Mouse (Mus musculus) hindbrain, embryonic 12.5 days (tissue): ENCODE measurements around the gene Trpm1. TPM values are rescaled to one million over a fixed set of nuclear protein-coding genes. Genes with fewer than 3 reads are reported as not detected.

Experiments
- ATAC-seq: fragments of 200-750 bp; cut with Nextera tagmentation; 2 replicates; pipeline ENCODE4 v1.8.0; 2017; ENCODE audit warnings: moderate TSS enrichment; ENCODE audit not compliant: low FRiP score
- H3K27ac ChIP-seq: fragments of 300-500 bp; sonication (generic); 2 replicates; pipeline ENCODE4 v1.5.1; 2016; ENCODE audit warnings: mild to moderate bottlenecking
- H3K27me3 ChIP-seq: fragments of 300-500 bp; sonication (generic); 2 replicates; pipeline ENCODE4 v1.6.1; 2016; ENCODE audit warnings: mild to moderate bottlenecking
- H3K36me3 ChIP-seq: fragments of 300-500 bp; sonication (generic); 2 replicates; pipeline ENCODE4 v1.6.1; 2016; ENCODE audit warnings: mild to moderate bottlenecking
- H3K4me1 ChIP-seq: fragments of 300-500 bp; sonication (generic); 2 replicates; pipeline ENCODE4 v1.6.1; 2016
- H3K4me2 ChIP-seq: fragments of 300-500 bp; sonication (generic); replicated peaks from 2 replicates; pipeline ENCODE4 v1.6.1; 2016; ENCODE audit warnings: mild to moderate bottlenecking
- H3K4me3 ChIP-seq: fragments of 300-500 bp; sonication (generic); 2 replicates; pipeline ENCODE4 v1.5.1; 2016; ENCODE audit warnings: mild to moderate bottlenecking
- H3K9ac ChIP-seq: fragments of 300-500 bp; sonication (generic); 2 replicates; pipeline ENCODE4 v1.6.1; 2016; ENCODE audit warnings: mild to moderate bottlenecking, moderate library complexity
- H3K9me3 ChIP-seq: fragments of 300-500 bp; sonication (generic); replicated peaks from 2 replicates; pipeline ENCODE4 v1.6.1; 2016; ENCODE audit warnings: mild to moderate bottlenecking
- WGBS: fragments of 180-500 bp; shearing (Covaris S2); methylation state at CpG from one replicate; pipeline ENCODE4 v1.1.7; 2016; 5-methylcytosine and 5-hydroxymethylcytosine counted together
- polyA plus RNA-seq: library from polyadenylated mRNA; unstranded; fragments of >200 nt; fragmentation: Nextera tagmentation; extraction: Ambion mirVana; gene quantifications from 2 replicates; pipeline ENCODE4 v1.2.1, GENCODE M21; 2016

Trpm1 gene
- polyA plus RNA-seq, 1 experiment from 2014 or later = 0.43 TPM

- ATAC-seq = no peak
Observed at GRCm38 (mm10) chr7:64179310-64179709, 25.7 kb downstream of the Trpm1 start.

GRCm38 (mm10) chr7:64185203-64185931, 31.7 kb downstream of the Trpm1 start:
- Histone ChIP-seq H3K27me3 (0 out of 2 replicates have a peak, but pooled peaks cover 3% of the 10 kb centered on the region), H3K9ac (no peak overlapping the region), H3K27ac (no peak overlapping the region), H3K4me3 (no peak overlapping the region), H3K36me3 (no peaks in the 10 kb centered on the region), H3K4me1 (peaks cover 9% of the 10 kb centered on the region), H3K4me2 (no peak overlapping the region), H3K9me3 (no peaks in the 10 kb centered on the region)
- WGBS = 34% methylated on average over 10 of the region's 10 CpGs
- ATAC-seq = 0 out of 2 replicates have a peak, but pooled peaks have one; percentile 22

More at GRCm38 (mm10) chr7:64179310-64179709, 25.7 kb downstream of the Trpm1 start:
- Histone ChIP-seq H3K27ac (no peak overlapping the region), H3K36me3 (no peaks in the 10 kb centered on the region), H3K9ac (no peak overlapping the region), H3K4me2 (no peak overlapping the region), H3K27me3 (no peaks in the 10 kb centered on the region), H3K9me3 (no peaks in the 10 kb centered on the region), H3K4me1 (no peaks in the 10 kb centered on the region), H3K4me3 (no peak overlapping the region)
- 82% methylated on average over 4 of the region's 4 CpGs for WGBS

- H3K27ac ChIP-seq = no peak overlapping the region
- peaks cover 9% of the 10 kb centered on the region for H3K4me1 ChIP-seq
- no peaks in the 10 kb centered on the region for H3K9me3 ChIP-seq
- no peak for ATAC-seq
- 0 out of 2 replicates have a peak, but pooled peaks cover 3% of the 10 kb centered on the region for H3K27me3 ChIP-seq
- H3K9ac ChIP-seq = no peak overlapping the region
- no peak overlapping the region for H3K4me2 ChIP-seq
- 82% methylated on average over 3 of the region's 3 CpGs for WGBS
- no peak overlapping the region for H3K4me3 ChIP-seq
- H3K36me3 ChIP-seq = no peaks in the 10 kb centered on the region
Observed at GRCm38 (mm10) chr7:64185932-64186312, 32.3 kb downstream of the Trpm1 start.

GRCm38 (mm10) chr7:64192261-64192943, 38.8 kb downstream of the Trpm1 start:
- ATAC-seq = no peak
- Histone ChIP-seq H3K36me3 (no peaks in the 10 kb centered on the region), H3K4me2 (no peak overlapping the region), H3K9ac (no peak overlapping the region), H3K4me3 (no peak overlapping the region), H3K27ac (no peak overlapping the region), H3K4me1 (peaks cover 16% of the 10 kb centered on the region), H3K9me3 (no peaks in the 10 kb centered on the region), H3K27me3 (no peaks in the 10 kb centered on the region)
- 70% methylated on average over 14 of the region's 14 CpGs for WGBS

- H3K4me3 ChIP-seq = no peak overlapping the region
- WGBS = 49% methylated on average over 5 of the region's 5 CpGs
- no peak overlapping the region for H3K9ac ChIP-seq
- peaks cover 16% of the 10 kb centered on the region for H3K4me1 ChIP-seq
- H3K4me2 ChIP-seq = no peak overlapping the region
- H3K9me3 ChIP-seq = no peaks in the 10 kb centered on the region
- H3K27me3 ChIP-seq = no peaks in the 10 kb centered on the region
- no peak overlapping the region for H3K27ac ChIP-seq
- H3K36me3 ChIP-seq = no peaks in the 10 kb centered on the region
- ATAC-seq = peak; percentile 32; the same call in 1 of the 2 replicates
Observed at GRCm38 (mm10) chr7:64193476-64193875, 39.8 kb downstream of the Trpm1 start.

- no peak for ATAC-seq
- Histone ChIP-seq H3K4me3 (no peak overlapping the region), H3K9me3 (no peaks in the 10 kb centered on the region), H3K36me3 (no peaks in the 10 kb centered on the region), H3K27ac (no peak overlapping the region), H3K9ac (no peak overlapping the region), H3K27me3 (no peaks in the 10 kb centered on the region), H3K4me2 (no peak overlapping the region), H3K4me1 (peaks cover 16% of the 10 kb centered on the region)
- WGBS = 82% methylated on average over 3 of the region's 3 CpGs
Observed at GRCm38 (mm10) chr7:64196114-64196513, 42.5 kb downstream of the Trpm1 start.

GRCm38 (mm10) chr7:64208700-64209099, 55.1 kb downstream of the Trpm1 start:
- H3K27me3 ChIP-seq = no peaks in the 10 kb centered on the region
- H3K36me3 ChIP-seq = no peaks in the 10 kb centered on the region
- ATAC-seq = no peak
- H3K4me2 ChIP-seq = no peak overlapping the region
- H3K9ac ChIP-seq = no peak overlapping the region
- H3K4me3 ChIP-seq = no peak overlapping the region
- 77% methylated on average over 5 of the region's 5 CpGs for WGBS
- no peak overlapping the region for H3K27ac ChIP-seq
- no peaks in the 10 kb centered on the region for H3K4me1 ChIP-seq
- no peaks in the 10 kb centered on the region for H3K9me3 ChIP-seq

- H3K27me3 ChIP-seq = no peaks in the 10 kb centered on the region
- no peak overlapping the region for H3K9ac ChIP-seq
- no peak for ATAC-seq
- H3K4me2 ChIP-seq = no peak overlapping the region
- no peaks in the 10 kb centered on the region for H3K4me1 ChIP-seq
- H3K9me3 ChIP-seq = no peaks in the 10 kb centered on the region
- H3K4me3 ChIP-seq = no peak overlapping the region
- no peak overlapping the region for H3K27ac ChIP-seq
- H3K36me3 ChIP-seq = no peaks in the 10 kb centered on the region
- WGBS = 93% methylated on average over 4 of the region's 4 CpGs
Observed at GRCm38 (mm10) chr7:64212870-64213269, 59.2 kb downstream of the Trpm1 start.

GRCm38 (mm10) chr7:64214066-64214465, 60.4 kb downstream of the Trpm1 start:
- ATAC-seq = no peak
- no peak overlapping the region for H3K4me2 ChIP-seq
- WGBS = 70% methylated on average over 4 of the region's 4 CpGs

GRCm38 (mm10) chr7:64215613-64216012, 62.0 kb downstream of the Trpm1 start:
- H3K4me3 ChIP-seq = no peak overlapping the region
- no peak overlapping the region for H3K9ac ChIP-seq
- H3K4me2 ChIP-seq = no peak overlapping the region
- no peak for ATAC-seq
- H3K36me3 ChIP-seq = no peaks in the 10 kb centered on the region
- no peaks in the 10 kb centered on the region for H3K4me1 ChIP-seq
- no peak overlapping the region for H3K27ac ChIP-seq
- no peaks in the 10 kb centered on the region for H3K27me3 ChIP-seq
- WGBS = 90% methylated on average over 4 of the region's 4 CpGs
- no peaks in the 10 kb centered on the region for H3K9me3 ChIP-seq

More at GRCm38 (mm10) chr7:64214066-64214465, 60.4 kb downstream of the Trpm1 start:
- no peak overlapping the region for H3K4me3 ChIP-seq
- no peak overlapping the region for H3K27ac ChIP-seq
- no peaks in the 10 kb centered on the region for H3K36me3 ChIP-seq
- H3K4me1 ChIP-seq = no peaks in the 10 kb centered on the region
- no peaks in the 10 kb centered on the region for H3K27me3 ChIP-seq
- no peak overlapping the region for H3K9ac ChIP-seq
- H3K9me3 ChIP-seq = no peaks in the 10 kb centered on the region

GRCm38 (mm10) chr7:64217428-64217827, 63.8 kb downstream of the Trpm1 start:
- no peak for ATAC-seq

GRCm38 (mm10) chr7:64219765-64220164, 66.1 kb downstream of the Trpm1 start:
- Histone ChIP-seq H3K4me3 (no peak overlapping the region), H3K4me2 (no peak overlapping the region), H3K9me3 (no peaks in the 10 kb centered on the region), H3K27ac (no peak overlapping the region), H3K27me3 (no peaks in the 10 kb centered on the region), H3K36me3 (no peaks in the 10 kb centered on the region), H3K4me1 (no peaks in the 10 kb centered on the region), H3K9ac (no peak overlapping the region)
- WGBS = 85% methylated on average over 7 of the region's 7 CpGs
- no peak for ATAC-seq

More at GRCm38 (mm10) chr7:64217428-64217827, 63.8 kb downstream of the Trpm1 start:
- H3K4me2 ChIP-seq = no peak overlapping the region
- no peak overlapping the region for H3K4me3 ChIP-seq
- no peaks in the 10 kb centered on the region for H3K27me3 ChIP-seq
- no peak overlapping the region for H3K9ac ChIP-seq
- WGBS = 92% methylated on average over 7 of the region's 7 CpGs
- H3K36me3 ChIP-seq = no peaks in the 10 kb centered on the region
- no peaks in the 10 kb centered on the region for H3K9me3 ChIP-seq
- no peaks in the 10 kb centered on the region for H3K4me1 ChIP-seq
- H3K27ac ChIP-seq = no peak overlapping the region
